Mouse (Mus musculus) kidney, embryonic 14.5 days (tissue): ENCODE results near the gene Lrrc75a. TPM values are rescaled to one million over a fixed set of nuclear protein-coding genes. Genes with fewer than 3 reads are reported as not detected.

Experiments used
- ATAC-seq: fragments of 200-750 bp; cut with Nextera tagmentation; 2 replicates; pipeline ENCODE4 v1.8.0; 2017; ENCODE audit warnings: moderate number of reproducible peaks, mild to moderate bottlenecking, moderate TSS enrichment, moderate library complexity; ENCODE audit not compliant: low FRiP score, low TSS enrichment
- H3K27ac ChIP-seq: fragments of 300-500 bp; sonication (generic); 2 replicates; pipeline ENCODE4 v1.5.1; 2014; ENCODE audit warnings: low read depth, mild to moderate bottlenecking, low read length, moderate library complexity, mixed read lengths
- H3K27me3 ChIP-seq: fragments of 300-500 bp; sonication (generic); 2 replicates; pipeline ENCODE4 v1.6.1; 2014; ENCODE audit warnings: mild to moderate bottlenecking, low read length; ENCODE audit not compliant: control insufficient read depth, insufficient read depth
- H3K36me3 ChIP-seq: fragments of 300-500 bp; sonication (generic); 2 replicates; pipeline ENCODE4 v1.6.1; 2014; ENCODE audit warnings: low read length, mixed read lengths; ENCODE audit not compliant: control insufficient read depth, insufficient read depth
- H3K4me1 ChIP-seq: fragments of 300-500 bp; sonication (generic); 2 replicates; pipeline ENCODE4 v1.6.1; 2014; ENCODE audit warnings: low read length, mixed read lengths; ENCODE audit not compliant: control insufficient read depth, insufficient read depth
- H3K4me2 ChIP-seq: fragments of 300-500 bp; sonication (generic); replicated peaks from 2 replicates; pipeline ENCODE4 v1.6.1; 2014; ENCODE audit warnings: low read depth, mild to moderate bottlenecking, low read length
- H3K4me3 ChIP-seq: fragments of 300-500 bp; sonication (generic); 2 replicates; pipeline ENCODE4 v1.5.1; 2014; ENCODE audit warnings: mild to moderate bottlenecking, low read length
- H3K9ac ChIP-seq: fragments of 300-500 bp; sonication (generic); 2 replicates; pipeline ENCODE4 v1.6.1; 2014; ENCODE audit warnings: low read depth, mild to moderate bottlenecking, low read length, moderate library complexity
- H3K9me3 ChIP-seq: fragments of 300-500 bp; sonication (generic); 2 replicates; pipeline ENCODE4 v1.6.1; 2016; ENCODE audit warnings: low read length; ENCODE audit not compliant: control insufficient read depth
- WGBS: fragments of 180-500 bp; shearing (Covaris S2); extraction: QIAGEN DNeasy Blood & Tissue Kit; methylation state at CpG from one replicate; pipeline ENCODE4 v1.1.7; 2014; 5-methylcytosine and 5-hydroxymethylcytosine counted together
- polyA plus RNA-seq: library from polyadenylated mRNA; unstranded; fragments of >200 nt; fragmentation: Nextera tagmentation; extraction: Ambion mirVana; gene quantifications from 2 replicates; pipeline ENCODE4 v1.2.1, GENCODE M21; 2014

Gene Lrrc75a
- polyA plus RNA-seq, 1 experiment from 2014 or later: 18.7 TPM

- H3K27ac ChIP-seq: peak overlapping the region; percentile 52
- 48% methylated on average over 10 of the region's 10 CpGs for WGBS
- H3K9ac ChIP-seq: peak overlapping the region; percentile 92; the same call in 1 of the 2 replicates
- no peaks in the 10 kb centered on the region for H3K9me3 ChIP-seq
- H3K36me3 ChIP-seq: peaks cover 62% of the 10 kb centered on the region
- peak overlapping the region; percentile 65; the same call in 1 of the 2 replicates for H3K4me2 ChIP-seq
- H3K4me3 ChIP-seq: peak overlapping the region; percentile 96; the same call in 1 of the 2 replicates
- H3K27me3 ChIP-seq: no peaks in the 10 kb centered on the region
- peak; percentile 8; the same call in 1 of the 2 replicates for ATAC-seq
- peaks cover 19% of the 10 kb centered on the region for H3K4me1 ChIP-seq
Observed at GRCm38 (mm10) chr11:62605619-62606298, 42.6 kb downstream of the Lrrc75a start.

- ATAC-seq: no peak
- Histone ChIP-seq H3K27ac (peak overlapping the region; percentile 52), H3K27me3 (no peaks in the 10 kb centered on the region), H3K4me1 (peaks cover 19% of the 10 kb centered on the region), H3K9me3 (no peaks in the 10 kb centered on the region), H3K36me3 (peaks cover 57% of the 10 kb centered on the region), H3K4me2 (peak overlapping the region; percentile 65), H3K9ac (peak overlapping the region; percentile 92; the same call in 1 of the 2 replicates), H3K4me3 (peak overlapping the region; percentile 96)
- WGBS: 24% methylated on average over 3 of the region's 3 CpGs
Observed at GRCm38 (mm10) chr11:62604886-62605618, 43.3 kb downstream of the Lrrc75a start.

- H3K36me3 ChIP-seq: peaks cover 55% of the 10 kb centered on the region
- H3K9ac ChIP-seq: peak overlapping the region; percentile 92
- 8% methylated on average over 5 of the region's 5 CpGs for WGBS
- H3K27me3 ChIP-seq: no peaks in the 10 kb centered on the region
- peak overlapping the region; percentile 96 for H3K4me3 ChIP-seq
- peak overlapping the region; percentile 91; the same call in 1 of the 2 replicates for H3K27ac ChIP-seq
- no peak for ATAC-seq
- peak overlapping the region; percentile 65 for H3K4me2 ChIP-seq
- H3K4me1 ChIP-seq: peaks cover 19% of the 10 kb centered on the region
- no peaks in the 10 kb centered on the region for H3K9me3 ChIP-seq
Observed at GRCm38 (mm10) chr11:62604123-62604706, 44.1 kb downstream of the Lrrc75a start.

GRCm38 (mm10) chr11:62603312-62604056 is 44.8 kb downstream of the Lrrc75a start:
- peaks cover 50% of the 10 kb centered on the region for H3K36me3 ChIP-seq

GRCm38 (mm10) chr11:62602619-62603311 is 45.6 kb downstream of the Lrrc75a start:
- H3K9me3 ChIP-seq: no peaks in the 10 kb centered on the region
- H3K36me3 ChIP-seq: peaks cover 45% of the 10 kb centered on the region
- WGBS: 1% methylated on average over 58 of the region's 58 CpGs
- no peaks in the 10 kb centered on the region for H3K27me3 ChIP-seq
- peaks cover 19% of the 10 kb centered on the region for H3K4me1 ChIP-seq
- H3K27ac ChIP-seq: peak overlapping the region; percentile 91
- peak; percentile 94 for ATAC-seq
- H3K9ac ChIP-seq: peak overlapping the region; percentile 92
- peak overlapping the region; percentile 65 for H3K4me2 ChIP-seq
- peak overlapping the region; percentile 96 for H3K4me3 ChIP-seq

More at GRCm38 (mm10) chr11:62603312-62604056, 44.8 kb downstream of the Lrrc75a start:
- no peaks in the 10 kb centered on the region for H3K27me3 ChIP-seq
- H3K4me3 ChIP-seq: peak overlapping the region; percentile 96
- no peaks in the 10 kb centered on the region for H3K9me3 ChIP-seq
- under 1% methylated on average over 13 of the region's 13 CpGs for WGBS
- ATAC-seq: no peak
- H3K4me1 ChIP-seq: peaks cover 19% of the 10 kb centered on the region
- peak overlapping the region; percentile 91 for H3K27ac ChIP-seq
- H3K9ac ChIP-seq: peak overlapping the region; percentile 92
- H3K4me2 ChIP-seq: peak overlapping the region; percentile 65

- ATAC-seq: peak; percentile 2; the same call in 1 of the 2 replicates
- Histone ChIP-seq H3K27me3 (no peaks in the 10 kb centered on the region), H3K36me3 (peaks cover 37% of the 10 kb centered on the region), H3K4me3 (peak overlapping the region; percentile 96), H3K4me1 (peaks cover 19% of the 10 kb centered on the region), H3K9ac (peak overlapping the region; percentile 92), H3K4me2 (peak overlapping the region; percentile 51), H3K27ac (peak overlapping the region; percentile 85), H3K9me3 (no peaks in the 10 kb centered on the region)
- 11% methylated on average over 17 of the region's 17 CpGs for WGBS
Observed at GRCm38 (mm10) chr11:62601732-62602618, 46.3 kb downstream of the Lrrc75a start.

- H3K9me3 ChIP-seq: no peaks in the 10 kb centered on the region
- H3K9ac ChIP-seq: no peak overlapping the region
- ATAC-seq: no peak
- H3K27ac ChIP-seq: no peak overlapping the region
- H3K4me2 ChIP-seq: no peak overlapping the region
- peaks cover 4% of the 10 kb centered on the region; the same call in 1 of the 2 replicates for H3K36me3 ChIP-seq
- no peak overlapping the region for H3K4me3 ChIP-seq
- no peaks in the 10 kb centered on the region for H3K4me1 ChIP-seq
- H3K27me3 ChIP-seq: no peaks in the 10 kb centered on the region
- WGBS: 81% methylated on average over 4 of the region's 4 CpGs
Observed at GRCm38 (mm10) chr11:62598571-62598970, 49.8 kb downstream of the Lrrc75a start.
